Mouse (Mus musculus): ENCODE measurements around the gene Klri1.
A peak's percentile ranks its signal among the peaks of the same experiment; 100 is the strongest.
"Not testable (repeated sequence)": the region's sequence is repeated elsewhere in the genome, so short reads cannot be mapped to it uniquely, and the experiment has no call there.

The Klri1 gene

DNA sequence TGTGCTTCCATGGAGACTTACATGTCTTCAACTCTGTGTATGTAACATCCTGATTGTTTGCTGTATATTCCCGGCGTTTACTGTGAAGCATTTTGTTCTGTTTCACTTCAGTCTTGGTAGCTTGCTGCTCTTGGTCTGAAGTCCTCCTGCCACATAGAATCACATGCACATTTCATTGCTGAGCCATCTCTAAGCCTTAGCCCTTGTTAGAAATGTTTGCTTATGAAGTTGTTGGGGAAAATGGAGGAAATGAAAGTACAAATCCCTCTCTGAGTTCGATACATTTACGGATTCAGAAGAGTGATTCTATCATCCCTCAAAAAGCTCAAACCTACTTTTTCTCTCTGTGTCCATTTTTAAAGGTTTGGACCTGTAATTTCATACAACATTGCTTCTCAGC lies at the start of gene Klri1:
Gene Klri1, minus strand, starts transcription at position 101 of the 400 bp plus-strand sequence.
- no peak for DNase-seq (ENCODE audit: low read depth in 1 of 2, low spot score in 2 of 2)

DNA sequence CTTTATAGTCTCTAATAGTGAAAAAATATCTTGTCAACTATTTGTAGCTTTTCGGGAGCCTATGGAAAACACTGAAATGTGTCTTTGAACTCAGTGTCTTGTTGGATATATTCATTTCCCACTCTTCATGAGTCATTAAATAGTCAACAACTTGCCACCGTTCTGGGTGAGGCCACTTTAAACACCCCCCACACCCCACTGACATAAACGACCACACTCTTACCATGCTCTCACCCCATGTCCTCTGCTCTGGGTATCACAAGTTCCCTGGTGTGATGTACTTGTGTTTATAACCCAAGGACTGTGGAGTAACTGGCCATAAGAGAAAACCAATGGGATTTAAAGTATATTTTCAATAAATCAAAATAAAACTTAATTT lies 30.7 kb upstream of the Klri1 start:
- DNase-seq (ENCODE audit: low read depth in 1 of 2, low spot score in 2 of 2): peak; percentile 5 to 13

GRCm38 (mm10) chr6:129747016-129747653 lies 30.2 kb upstream of the Klri1 start:
- peak; percentile 27 to 33 for DNase-seq (ENCODE audit: low read depth in 1 of 2, low spot score in 2 of 2)

DNA sequence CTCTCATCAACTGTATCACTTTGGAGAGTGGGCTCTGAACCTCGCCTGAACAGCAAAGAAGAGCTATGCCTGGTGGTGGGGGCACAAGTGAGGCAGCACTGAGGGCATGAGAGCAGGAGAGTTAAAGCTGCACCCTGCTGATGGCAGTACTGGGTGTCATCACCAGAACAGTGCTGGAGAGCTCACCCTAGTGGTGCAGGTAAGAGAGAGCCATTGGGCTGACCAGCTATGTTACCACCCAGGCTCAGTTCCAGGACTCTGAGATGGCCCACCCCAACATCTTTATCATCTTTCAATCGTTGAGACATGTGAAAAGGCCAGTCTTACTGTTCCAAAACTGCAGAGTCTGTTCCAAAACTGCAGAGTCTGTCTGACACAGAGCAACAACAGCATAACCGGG lies 29.2 kb upstream of the Klri1 start:
- no peak for DNase-seq (ENCODE audit: low read depth in 1 of 2, low spot score in 2 of 2)

GRCm38 (mm10) chr6:129740069-129740721 lies 23.3 kb upstream of the Klri1 start, which contains the start of gene Klri2:
Gene Klri2, minus strand, starts transcription at chr6:129740484.
- no peak for DNase-seq (ENCODE audit: low read depth in 1 of 2, low spot score in 2 of 2)

DNA sequence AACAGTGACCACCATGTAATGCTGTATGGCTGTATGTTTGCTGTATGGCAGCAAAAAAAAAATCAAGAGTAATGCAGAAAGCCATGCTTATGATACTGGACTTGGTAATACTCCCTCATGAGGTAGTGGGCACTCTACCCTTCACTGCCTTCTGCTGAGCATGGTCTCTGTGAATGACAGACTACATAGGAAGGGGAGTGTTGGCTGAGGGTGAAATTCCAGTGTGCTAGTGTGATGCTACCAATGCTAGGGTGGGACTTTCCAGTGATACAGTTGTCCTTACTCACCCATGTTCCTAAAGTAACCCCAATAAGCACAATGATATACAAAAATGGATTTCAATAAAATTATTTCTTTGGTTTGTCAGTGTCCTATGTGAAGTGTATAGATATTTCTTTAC lies 19.5 kb upstream of the Klri1 start:
- DNase-seq (ENCODE audit: low read depth in 1 of 2, low spot score in 2 of 2): no peak

- DNase-seq (ENCODE audit: low read depth in 1 of 2, low spot score in 2 of 2): no peak
Measured at GRCm38 (mm10) chr6:129727237-129727636, 10.3 kb upstream of the Klri1 start.

GRCm38 (mm10) chr6:129721390-129721789 lies 4.5 kb upstream of the Klri1 start:
- no peak for DNase-seq (ENCODE audit: low read depth in 1 of 2, low spot score in 2 of 2)

DNA sequence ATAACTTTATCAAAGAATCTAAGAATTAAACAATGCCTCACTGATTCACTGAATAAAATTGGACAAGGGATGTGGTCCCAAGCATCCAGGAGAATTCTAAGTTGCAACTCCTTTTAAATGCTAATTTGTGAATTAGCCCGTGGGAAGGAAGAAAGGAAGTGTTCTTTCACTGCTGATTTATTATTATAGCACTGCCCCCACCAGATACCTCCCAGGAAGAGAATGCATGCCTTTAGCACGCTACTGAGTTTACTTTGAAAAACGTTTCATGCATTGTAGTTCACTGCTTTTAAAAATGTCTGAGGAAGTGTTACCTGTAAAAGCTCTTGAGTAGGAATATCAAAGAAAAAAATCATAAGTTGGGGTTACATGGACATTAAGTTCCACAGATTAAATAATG lies 3.6 kb upstream of the Klri1 start:
- no peak for DNase-seq (ENCODE audit: low read depth in 1 of 2, low spot score in 2 of 2)

GRCm38 (mm10) chr6:129713566-129713965 lies 3.4 kb downstream of the Klri1 start:
- DNase-seq (ENCODE audit: low read depth in 1 of 2, low spot score in 2 of 2): no peak

DNA sequence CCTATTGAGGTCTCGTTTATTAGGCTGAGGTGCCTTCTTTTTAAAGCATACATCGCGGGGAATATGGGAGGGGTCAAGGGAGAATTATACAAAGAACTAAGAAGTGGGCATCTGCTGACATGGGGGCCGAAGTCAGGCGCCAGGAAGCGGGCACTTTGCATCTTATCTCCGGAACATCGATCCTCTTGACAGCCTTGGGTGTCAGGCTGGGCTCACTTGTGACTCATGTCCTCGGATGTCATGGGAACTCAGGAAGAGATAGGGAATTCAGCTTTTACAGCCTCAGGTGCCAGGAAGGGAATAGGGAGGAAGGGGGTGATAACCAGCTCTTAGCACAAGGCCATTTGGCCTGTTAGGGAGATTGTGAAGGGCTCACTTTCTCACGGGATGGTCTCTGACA lies 25.5 kb downstream of the Klri1 start:
- not testable (repeated sequence) for DNase-seq (ENCODE audit: low read depth in 1 of 2, low spot score in 2 of 2)

DNA sequence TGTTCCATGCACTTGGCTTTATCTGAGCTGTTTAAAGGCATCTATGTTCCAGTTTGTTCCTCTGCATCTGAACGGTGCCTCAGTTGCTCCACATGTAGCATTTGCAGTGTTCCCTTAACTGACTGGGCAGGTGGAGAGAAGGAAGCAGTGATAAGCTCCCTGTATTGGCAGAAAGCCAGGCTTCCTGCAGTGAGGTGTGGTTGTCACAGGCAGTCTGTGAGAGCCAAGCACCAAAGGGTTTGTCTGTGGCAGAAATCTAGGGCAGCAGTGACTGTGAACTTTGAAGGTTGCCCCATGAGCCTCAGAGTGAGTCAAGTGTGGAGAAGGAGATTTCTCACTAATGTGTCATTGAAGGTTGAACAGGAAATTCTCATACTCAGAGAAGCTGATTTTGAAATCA lies 36.6 kb downstream of the Klri1 start:
- DNase-seq (ENCODE audit: low read depth in 1 of 2, low spot score in 2 of 2): no peak

GRCm38 (mm10) chr6:129678873-129679272 lies 38.1 kb downstream of the Klri1 start, which contains the start of gene Klrc1:
Gene Klrc1, minus strand, starts transcription at chr6:129678973.
- DNase-seq (ENCODE audit: low read depth in 1 of 2, low spot score in 2 of 2): no peak

DNA sequence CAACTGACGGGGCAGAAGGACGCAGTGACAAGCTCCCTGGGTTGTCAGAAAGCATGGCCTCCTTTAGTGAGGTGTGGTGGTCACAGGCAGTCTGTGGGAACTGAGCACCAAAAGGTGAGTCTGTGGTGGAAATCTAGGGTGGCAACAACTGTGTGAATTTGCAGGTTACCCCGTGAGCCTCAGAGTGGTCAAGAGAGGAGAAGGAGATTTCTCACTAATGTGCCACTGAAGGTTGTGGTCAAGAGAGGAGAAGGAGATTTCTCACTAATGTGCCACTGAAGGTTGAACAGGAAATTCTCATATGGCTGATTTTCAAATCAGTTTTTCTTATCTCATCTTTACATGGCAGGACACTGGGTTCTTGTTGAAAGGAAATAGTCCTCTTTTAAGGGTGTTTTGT lies 55.6 kb downstream of the Klri1 start:
- DNase-seq (ENCODE audit: low read depth in 1 of 2, low spot score in 2 of 2): not testable (repeated sequence)

DNA sequence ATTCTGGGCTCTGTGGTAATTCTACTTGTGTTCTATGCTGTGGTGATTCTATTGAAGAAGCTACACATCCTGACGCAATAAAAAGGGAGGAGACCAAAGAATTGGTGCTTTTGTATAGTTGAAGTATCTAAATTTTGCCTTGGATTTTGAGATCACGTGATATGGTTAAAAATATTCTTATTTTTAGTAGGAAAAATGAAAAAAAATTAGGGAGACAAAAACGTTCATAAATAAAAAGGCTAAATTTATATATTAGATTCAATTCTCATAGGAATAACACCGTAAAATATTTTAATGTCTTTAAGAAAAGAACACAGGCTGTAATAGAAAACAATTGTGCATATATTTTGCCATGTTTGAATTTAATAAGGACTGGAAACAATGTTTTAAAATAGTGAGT lies 56.3 kb downstream of the Klri1 start, which contains the start of gene Klrc2:
Gene Klrc2, minus strand, starts transcription at position 101 of the 400 bp plus-strand sequence.
- DNase-seq (ENCODE audit: low read depth in 1 of 2, low spot score in 2 of 2): not testable (repeated sequence)
